In the genomic region with DNA sequence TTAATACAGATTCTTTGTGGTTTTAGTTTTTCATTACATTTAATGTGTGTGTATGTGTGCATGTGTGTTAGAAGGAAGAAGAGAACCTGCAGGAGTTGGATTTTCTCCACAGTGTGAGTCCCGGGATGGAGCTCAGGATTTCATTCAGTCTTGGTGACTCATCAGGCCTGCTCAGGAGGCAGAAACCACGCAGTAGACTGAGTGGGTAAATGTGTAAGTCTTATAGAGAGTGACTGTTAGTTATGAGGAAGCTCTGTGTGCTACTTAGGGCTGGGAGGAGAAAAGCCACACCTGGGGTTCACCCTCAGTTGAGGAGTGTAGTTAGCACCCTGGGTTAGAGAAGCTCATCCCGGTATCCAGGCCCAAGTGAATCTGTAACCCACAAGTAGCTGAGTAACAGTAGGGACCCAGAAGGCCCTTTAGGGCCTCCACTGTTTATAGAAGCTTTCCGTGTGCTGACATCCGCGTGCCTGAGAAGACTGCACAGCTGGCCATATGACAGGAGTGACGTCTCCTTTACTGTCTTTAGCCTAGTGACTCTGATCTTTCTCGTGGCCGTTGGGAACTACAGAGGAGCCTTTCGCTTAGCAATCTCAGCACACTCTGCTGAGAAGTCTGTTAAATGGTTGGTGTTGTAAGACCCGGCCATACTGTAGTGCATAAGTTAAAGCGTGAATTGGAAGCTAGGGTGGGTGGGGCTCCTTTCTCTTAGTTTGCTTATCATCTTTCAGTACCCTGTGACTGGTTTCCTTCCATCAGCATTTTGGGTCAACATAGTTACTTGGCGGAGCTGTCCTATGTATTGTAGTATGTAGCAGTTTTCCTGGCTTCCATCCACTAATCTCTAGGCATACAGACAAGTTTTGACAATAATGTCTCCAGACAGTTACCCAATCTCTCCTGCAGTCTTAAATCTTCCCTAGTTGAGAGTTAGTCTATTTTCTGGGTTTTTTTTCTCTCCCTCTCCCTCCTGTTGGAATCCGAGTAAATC, we compare ENCODE assay signal across 14 mouse cellular contexts. TPM values are rescaled to one million over a fixed set of nuclear protein-coding genes. Genes with fewer than 3 reads are reported as not detected.
DNase-seq lines count a peak whose midpoint lies in the region; ATAC-seq and TF ChIP-seq lines count a peak whose summit lies in the region.
"Had no signal": no experiment of that assay in that cellular context is flagged by ENCODE, and none has a peak within 500 bp of the region (broad histone marks: within the 10 kb centered on the region; RNA-seq: fewer than 3 reads in every experiment).

No protein-coding gene starts in this region.

- H3K4me2 ChIP-seq in midbrain, embryonic 11.5 days = no peak overlapping the region
- H3K4me2 ChIP-seq in midbrain, embryonic 15.5 days = no peak overlapping the region
- no peak overlapping the region for H3K4me2 ChIP-seq in intestine, postnatal 0 days (replicated peaks; ENCODE audit: low read depth)
- no peak overlapping the region for H3K4me2 ChIP-seq in stomach, postnatal 0 days (replicated peaks; ENCODE audit: low read depth)
- H3K4me2 ChIP-seq: hindbrain, embryonic 12.5 days; neural tube, embryonic 12.5 days had no signal

- TF ChIP-seq EP300 in stomach, postnatal 0 days (optimal IDR thresholded peaks at IDR 0.05) = no peak

- TF ChIP-seq CTCF in intestine, postnatal 0 days (IDR thresholded peaks at IDR 0.05; ENCODE audit: low read depth) = no peak
- no peak for TF ChIP-seq CTCF in stomach, postnatal 0 days (IDR thresholded peaks at IDR 0.05; ENCODE audit: low read depth)

- H3K9me3 ChIP-seq in midbrain, embryonic 11.5 days (ENCODE audit: control insufficient read depth, low read length) = no peaks in the 10 kb centered on the region
- no peaks in the 10 kb centered on the region for H3K9me3 ChIP-seq in midbrain, embryonic 15.5 days
- H3K9me3 ChIP-seq in intestine, postnatal 0 days (ENCODE audit: control insufficient read depth) = no peaks in the 10 kb centered on the region
- H3K9me3 ChIP-seq in stomach, postnatal 0 days (ENCODE audit: control insufficient read depth, low read length) = no peaks in the 10 kb centered on the region
- H3K9me3 ChIP-seq: forebrain, embryonic 10.5 days; hindbrain, embryonic 12.5 days; neural tube, embryonic 12.5 days had no signal

- 83% methylated on average over 14 of the region's 14 CpGs for WGBS in midbrain, embryonic 11.5 days
- WGBS in midbrain, embryonic 15.5 days = 79% methylated on average over 14 of the region's 14 CpGs
- 47% methylated on average over 14 of the region's 14 CpGs for WGBS in intestine, postnatal 0 days
- 47% methylated on average over 14 of the region's 14 CpGs for WGBS in stomach, postnatal 0 days

- no peak overlapping the region for H3K4me3 ChIP-seq in midbrain, embryonic 11.5 days (ENCODE audit: low read depth, low read length)
- H3K4me3 ChIP-seq in midbrain, embryonic 15.5 days = no peak overlapping the region
- no peak overlapping the region for H3K4me3 ChIP-seq in intestine, postnatal 0 days (ENCODE audit: low read depth, low read length)
- no peak overlapping the region for H3K4me3 ChIP-seq in stomach, postnatal 0 days (ENCODE audit: low read depth, low read length)
- H3K4me3 ChIP-seq: forebrain, embryonic 10.5 days; hindbrain, embryonic 12.5 days; neural tube, embryonic 12.5 days had no signal

- H3K27ac ChIP-seq in midbrain, embryonic 11.5 days (ENCODE audit: low read depth, low read length) = no peak overlapping the region
- H3K27ac ChIP-seq in midbrain, embryonic 15.5 days = no peak overlapping the region
- H3K27ac ChIP-seq in intestine, postnatal 0 days (ENCODE audit: low read depth, low read length) = peak overlapping the region; percentile 16; the same call in 1 of the 2 replicates
- no peak overlapping the region for H3K27ac ChIP-seq in stomach, postnatal 0 days (replicated peaks)
- H3K27ac ChIP-seq: forebrain, embryonic 10.5 days; hindbrain, embryonic 12.5 days; neural tube, embryonic 12.5 days had no signal

- no peak overlapping the region for H3K9ac ChIP-seq in midbrain, embryonic 11.5 days (ENCODE audit: low read length)
- no peak overlapping the region for H3K9ac ChIP-seq in midbrain, embryonic 15.5 days
- no peak overlapping the region for H3K9ac ChIP-seq in intestine, postnatal 0 days (ENCODE audit: low read depth, low read length)
- H3K9ac ChIP-seq in stomach, postnatal 0 days (ENCODE audit: low read length) = no peak overlapping the region
- H3K9ac ChIP-seq: hindbrain, embryonic 12.5 days; neural tube, embryonic 12.5 days had no signal

- ATAC-seq in frontal cortex, adult (ENCODE audit: low TSS enrichment) = peak; percentile 98
- no peak for ATAC-seq in midbrain, embryonic 11.5 days (ENCODE audit: low FRiP score)
- ATAC-seq in midbrain, embryonic 15.5 days (replicated peaks) = no peak
- ATAC-seq in intestine, postnatal 0 days = peak; percentile 73
- ATAC-seq in stomach, postnatal 0 days (ENCODE audit: low FRiP score, low TSS enrichment) = peak; percentile 85

- no peaks in the 10 kb centered on the region for H3K4me1 ChIP-seq in midbrain, embryonic 11.5 days (ENCODE audit: control insufficient read depth, insufficient read depth, low read length)
- H3K4me1 ChIP-seq in midbrain, embryonic 15.5 days = no peaks in the 10 kb centered on the region
- peaks cover 4% of the 10 kb centered on the region; the same call in 1 of the 2 replicates for H3K4me1 ChIP-seq in intestine, postnatal 0 days (replicated peaks; ENCODE audit: control insufficient read depth, insufficient read depth, low read length)
- H3K4me1 ChIP-seq in stomach, postnatal 0 days (replicated peaks; ENCODE audit: control insufficient read depth, insufficient read depth) = no peaks in the 10 kb centered on the region
- H3K4me1 ChIP-seq: forebrain, embryonic 10.5 days; hindbrain, embryonic 12.5 days; neural tube, embryonic 12.5 days had no signal

- H3K36me3 ChIP-seq in midbrain, embryonic 11.5 days (ENCODE audit: control insufficient read depth, insufficient read depth, low read length) = no peaks in the 10 kb centered on the region
- H3K36me3 ChIP-seq in midbrain, embryonic 15.5 days (replicated peaks) = no peaks in the 10 kb centered on the region
- H3K36me3 ChIP-seq in intestine, postnatal 0 days (ENCODE audit: control insufficient read depth, insufficient read depth) = peaks cover 9% of the 10 kb centered on the region; the same call in 1 of the 2 replicates
- no peaks in the 10 kb centered on the region; the same call in 1 of the 2 replicates for H3K36me3 ChIP-seq in stomach, postnatal 0 days (ENCODE audit: control insufficient read depth, insufficient read depth, low read length)
- H3K36me3 ChIP-seq: neural tube, embryonic 12.5 days had no signal

- no peaks in the 10 kb centered on the region for H3K27me3 ChIP-seq in midbrain, embryonic 11.5 days (ENCODE audit: control insufficient read depth, insufficient read depth, low read length)
- no peaks in the 10 kb centered on the region for H3K27me3 ChIP-seq in midbrain, embryonic 15.5 days (replicated peaks)
- H3K27me3 ChIP-seq in intestine, postnatal 0 days (replicated peaks; ENCODE audit: control insufficient read depth, insufficient read depth, low read length) = no peaks in the 10 kb centered on the region
- H3K27me3 ChIP-seq in stomach, postnatal 0 days (ENCODE audit: control insufficient read depth, insufficient read depth, low read length) = no peaks in the 10 kb centered on the region
- H3K27me3 ChIP-seq: hindbrain, embryonic 12.5 days; neural tube, embryonic 12.5 days had no signal

- no peak for DNase-seq in frontal cortex, postnatal 14 days (ENCODE audit: low spot score in 2 of 2)
- DNase-seq in midbrain, embryonic 11.5 days (ENCODE audit: low spot score, missing footprints) = peak; percentile 71
- no peak for DNase-seq in stomach, postnatal 0 days (ENCODE audit: low spot score)
- DNase-seq in urinary bladder, postnatal 10 days (ENCODE audit: low spot score) = no peak
- DNase-seq in urinary bladder, postnatal 14 days (ENCODE audit: low spot score) = no peak
- DNase-seq: cerebellum, adult 8-10 months; kidney, adult 18-20 months; thymus, postnatal 36 days had no signal

RNA-seq across cellular contexts. Expression of gene Atg5, which starts 48.4 kb away (rescaled TPM):
- polyA plus RNA-seq in midbrain, embryonic 11.5 days (2014; fragmentation: Nextera tagmentation; extraction: Ambion mirVana) = 59.9 and 60.4 TPM in 2 replicates
- polyA plus RNA-seq in midbrain, embryonic 15.5 days (2015; fragmentation: Nextera tagmentation; extraction: Ambion mirVana) = 44.9 and 45.7 TPM in 2 replicates
- 53.5 and 57.2 TPM in 2 replicates for polyA plus RNA-seq in intestine, postnatal 0 days (2015; fragmentation: Nextera tagmentation; extraction: Ambion mirVana)
- polyA plus RNA-seq in stomach, postnatal 0 days (2015; fragmentation: Nextera tagmentation; extraction: Ambion mirVana) = 36.5 and 37.5 TPM in 2 replicates

Comparison
In these comparisons a context has a peak if more than half of its experiments do, and no peak if none do; other contexts are left out.
1. ATAC-seq: peak in frontal cortex, adult (single experiment), intestine, postnatal 0 days (single experiment) and stomach, postnatal 0 days (single experiment); none in midbrain, embryonic 11.5 days (single experiment) and midbrain, embryonic 15.5 days (single experiment).